Mouse (Mus musculus): ENCODE measurements around the gene Eef1akmt3.
"Not testable (repeated sequence)": the region's sequence is repeated elsewhere in the genome, so short reads cannot be mapped to it uniquely, and the experiment has no call there.

Eef1akmt3 gene

DNA sequence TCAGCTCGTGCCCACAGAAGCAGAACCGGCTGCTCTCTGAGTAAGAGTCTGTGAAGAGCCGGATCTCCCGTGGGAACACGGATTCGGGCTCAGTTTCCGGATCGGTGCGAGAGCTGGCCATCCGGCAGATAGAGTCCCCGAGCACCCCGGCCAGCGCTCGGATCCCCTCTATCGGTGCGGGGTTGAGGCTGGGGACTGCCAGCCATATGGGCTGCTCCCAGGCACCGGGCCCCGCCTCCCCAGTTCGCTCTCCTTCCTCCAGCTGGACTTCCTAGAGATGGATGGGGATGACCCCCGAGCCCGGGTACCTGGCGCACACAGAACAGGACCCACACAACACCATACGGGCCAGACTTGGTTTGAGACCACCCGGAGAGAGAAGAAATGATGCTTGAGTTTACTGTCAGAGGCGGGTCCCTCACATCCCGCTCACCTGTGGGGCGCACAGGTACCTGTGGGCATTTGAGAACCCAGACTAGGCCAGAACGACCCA, at the start of gene Eef1akmt3, which contains the start of gene Mettl1:
TSS of gene Eef1akmt3 (minus strand) at position 240 of the 493 bp plus-strand sequence.
TSS of gene Mettl1 (plus strand) at position 141 of the 493 bp plus-strand sequence.
- DNase-seq: peak; percentile 60

DNA sequence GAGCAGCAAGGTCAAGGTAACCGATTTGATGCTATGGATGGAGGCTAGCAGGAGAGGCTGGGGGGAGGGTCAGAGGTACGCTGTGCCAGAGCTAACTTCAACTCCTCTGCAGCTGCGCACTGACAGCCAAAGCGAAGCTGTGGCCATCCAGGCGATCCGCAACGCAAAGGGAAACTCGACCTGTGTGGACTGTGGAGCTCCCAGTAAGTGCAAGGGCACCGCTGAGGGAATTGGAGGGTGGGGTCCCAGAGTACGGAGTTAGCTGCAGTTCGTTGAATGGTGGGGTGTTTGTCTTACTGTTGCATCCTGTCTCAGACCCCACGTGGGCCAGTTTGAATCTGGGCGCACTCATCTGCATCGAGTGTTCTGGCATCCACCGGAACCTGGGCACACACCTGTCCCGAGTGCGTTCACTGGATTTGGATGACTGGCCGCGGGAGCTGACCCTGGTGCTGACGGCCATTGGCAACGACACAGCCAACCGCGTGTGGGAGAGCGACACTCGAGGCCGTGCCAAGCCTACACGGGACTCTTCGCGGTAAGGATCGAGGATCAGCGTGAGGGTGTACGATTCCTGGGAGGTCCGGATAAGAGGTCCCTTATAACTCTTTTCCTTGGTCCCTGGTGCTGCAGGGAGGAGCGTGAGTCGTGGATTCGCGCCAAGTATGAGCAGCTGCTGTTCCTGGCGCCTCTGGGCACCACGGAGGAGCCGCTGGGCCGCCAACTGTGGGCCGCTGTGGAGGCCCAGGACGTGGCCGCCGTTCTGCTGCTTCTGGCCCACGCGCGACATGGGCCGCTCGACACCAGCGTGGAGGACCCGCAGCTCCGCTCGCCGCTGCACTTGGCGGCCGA, 49.5 kb upstream of the Eef1akmt3 start:
- peak; percentile 55 for DNase-seq

DNA sequence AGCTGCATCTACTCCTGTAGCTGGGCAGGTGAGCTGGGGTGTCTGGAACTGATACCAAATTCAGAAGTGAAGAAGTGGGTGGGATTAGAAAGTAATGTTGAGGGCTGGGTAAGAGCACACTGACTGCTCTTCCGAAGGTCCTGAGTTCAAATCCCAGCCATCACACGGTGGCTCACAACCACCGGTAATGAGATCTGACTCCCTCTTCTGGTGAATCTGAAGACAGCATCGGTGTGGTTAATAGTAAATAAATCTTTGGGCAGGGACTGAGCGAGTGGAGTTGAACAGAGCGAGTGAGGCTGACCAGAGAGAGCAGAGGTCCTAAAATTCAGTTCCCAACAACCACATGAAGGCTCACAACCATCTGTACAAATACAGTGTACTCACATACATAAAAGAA, 44.3 kb upstream of the Eef1akmt3 start:
- DNase-seq: no peak

DNA sequence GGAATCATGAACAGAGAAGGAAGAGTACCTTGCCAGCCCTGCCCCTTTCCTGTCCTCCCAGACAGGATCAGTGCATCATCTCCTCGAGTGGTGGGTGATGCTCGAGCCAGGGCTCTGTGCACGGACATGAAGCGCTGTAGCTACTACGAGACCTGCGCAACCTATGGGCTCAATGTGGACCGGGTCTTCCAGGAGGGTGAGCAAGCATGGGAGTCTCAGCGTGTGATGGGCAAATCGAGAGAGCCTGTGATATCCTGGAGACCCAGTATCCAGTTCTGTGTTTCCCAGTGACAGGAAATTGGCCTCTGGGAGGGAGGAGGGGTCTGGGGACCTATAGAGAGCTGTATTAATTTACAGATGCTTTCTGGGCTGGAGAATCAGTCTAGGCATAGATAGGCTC, 43.7 kb upstream of the Eef1akmt3 start:
- DNase-seq: no peak

DNA sequence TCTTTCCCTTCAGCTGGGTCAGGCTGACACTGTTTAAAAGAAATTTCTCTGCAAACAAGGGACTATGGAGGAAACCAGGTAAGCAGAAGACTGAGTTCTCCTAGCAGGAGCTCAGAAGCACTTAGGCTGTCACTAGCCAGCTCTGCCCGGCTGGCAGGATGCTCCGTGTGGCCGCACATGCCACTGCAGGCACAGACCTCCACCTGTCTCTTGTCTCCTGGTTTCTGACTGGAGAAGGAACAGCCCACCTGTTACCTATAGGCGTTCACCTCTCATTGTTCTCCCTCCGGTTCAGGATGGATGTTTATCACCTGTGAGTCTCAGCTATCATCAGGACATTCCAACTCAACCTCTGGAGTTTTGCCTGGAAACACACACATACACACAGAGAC, 42.6 kb upstream of the Eef1akmt3 start:
- DNase-seq: no peak

DNA sequence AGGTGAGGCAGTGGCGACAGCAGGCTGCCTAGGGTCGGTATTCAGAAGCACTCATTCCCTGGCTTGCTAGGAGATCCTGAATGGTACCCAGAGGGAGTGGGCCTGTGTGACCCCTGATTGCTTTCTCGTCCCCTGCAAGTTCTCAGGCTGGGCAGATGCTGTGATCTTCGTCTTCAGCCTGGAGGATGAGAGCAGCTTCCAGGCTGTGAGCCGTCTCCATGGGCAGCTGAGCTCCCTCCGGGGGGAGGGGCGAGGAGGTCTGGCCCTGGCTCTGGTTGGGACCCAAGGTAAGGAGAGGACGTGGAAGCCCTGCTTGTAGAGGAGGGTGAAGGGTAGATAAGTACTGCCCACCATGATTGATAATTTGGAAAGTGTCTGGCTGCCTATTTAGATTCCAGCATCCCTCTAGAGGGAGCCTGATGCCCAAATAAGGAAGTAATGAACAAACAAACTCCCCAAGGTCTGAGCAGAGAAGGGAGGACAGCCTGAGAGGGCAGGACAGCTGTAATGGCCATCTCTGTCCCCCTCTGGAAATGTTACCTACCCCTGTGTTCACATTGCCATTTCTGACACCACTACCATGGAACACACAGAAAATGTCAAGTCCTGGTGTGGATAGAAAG, 42.1 kb upstream of the Eef1akmt3 start:
- no peak for DNase-seq

DNA sequence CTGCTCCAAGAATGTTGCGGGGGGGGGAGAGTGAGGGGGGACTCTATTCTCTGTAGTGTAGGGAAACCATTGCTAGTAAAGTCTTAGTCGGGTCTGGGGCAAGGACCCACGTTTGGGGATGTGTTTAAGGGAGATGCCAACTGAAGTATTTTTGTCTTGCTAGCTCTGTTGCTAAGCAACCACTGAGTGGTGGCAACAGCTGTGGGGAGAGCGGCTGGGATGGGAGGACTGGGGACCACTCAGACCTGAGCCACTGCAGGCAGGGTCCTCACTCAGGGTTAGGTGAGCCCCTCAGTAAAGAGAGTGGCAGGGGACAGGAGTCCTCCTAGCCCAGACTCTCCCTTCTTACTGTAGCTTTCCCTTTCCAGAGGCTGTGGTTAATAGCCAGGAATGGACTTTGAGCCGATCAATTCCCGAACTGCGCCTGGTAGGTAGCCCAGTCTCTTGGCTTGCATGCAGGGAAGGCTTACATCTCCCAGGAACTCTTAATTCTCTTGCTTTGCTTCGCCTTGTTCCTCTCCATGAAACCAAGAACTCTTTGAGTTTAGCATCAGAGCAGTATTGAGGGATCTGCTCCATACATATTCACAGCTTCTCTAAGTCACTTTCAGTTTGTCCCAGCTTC, 40.8 kb upstream of the Eef1akmt3 start:
- DNase-seq: no peak

DNA sequence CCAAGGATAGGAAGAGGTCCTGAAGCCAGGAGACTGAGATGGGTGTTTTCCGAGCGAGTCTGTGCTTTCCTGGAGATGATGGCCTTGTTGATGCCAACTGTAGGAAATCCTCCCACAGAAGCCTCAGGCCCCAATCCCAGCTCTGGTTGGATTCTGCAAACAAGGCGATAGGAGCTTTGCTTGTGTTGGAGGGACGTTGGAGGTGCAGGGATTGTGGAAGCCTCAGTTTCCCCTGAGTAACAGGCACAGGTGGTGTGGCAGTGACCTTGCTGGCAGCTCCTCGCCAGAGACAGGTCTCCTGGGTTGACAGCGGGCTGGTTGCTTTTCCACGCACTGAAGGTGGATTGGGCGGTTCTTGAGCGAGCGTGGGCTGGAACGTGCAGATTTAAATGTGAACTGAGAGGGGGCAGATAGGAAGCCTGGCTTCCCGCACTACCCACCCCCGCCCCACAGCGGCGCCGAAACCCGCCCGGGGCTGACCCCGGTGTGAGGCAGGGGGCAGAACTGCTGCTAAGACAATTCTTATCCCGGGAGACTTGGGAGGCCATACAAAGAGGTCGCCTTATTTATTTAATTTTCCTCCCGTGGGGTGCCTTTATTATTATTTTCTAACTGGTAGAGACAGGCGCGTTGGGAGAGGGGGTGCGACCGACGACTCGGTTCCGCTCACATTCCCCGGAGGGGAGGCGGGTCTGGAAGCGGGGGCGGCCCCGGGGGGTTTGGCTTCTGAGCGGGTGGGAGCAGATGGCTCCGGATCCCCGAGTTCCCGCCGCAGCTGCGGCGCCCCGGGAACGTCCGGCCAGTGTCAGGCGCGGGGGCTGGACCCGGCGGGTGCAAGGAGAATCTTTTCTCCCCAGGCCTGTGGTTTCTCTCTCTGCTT, 39.8 kb upstream of the Eef1akmt3 start:
- DNase-seq: peak; percentile 70

DNA sequence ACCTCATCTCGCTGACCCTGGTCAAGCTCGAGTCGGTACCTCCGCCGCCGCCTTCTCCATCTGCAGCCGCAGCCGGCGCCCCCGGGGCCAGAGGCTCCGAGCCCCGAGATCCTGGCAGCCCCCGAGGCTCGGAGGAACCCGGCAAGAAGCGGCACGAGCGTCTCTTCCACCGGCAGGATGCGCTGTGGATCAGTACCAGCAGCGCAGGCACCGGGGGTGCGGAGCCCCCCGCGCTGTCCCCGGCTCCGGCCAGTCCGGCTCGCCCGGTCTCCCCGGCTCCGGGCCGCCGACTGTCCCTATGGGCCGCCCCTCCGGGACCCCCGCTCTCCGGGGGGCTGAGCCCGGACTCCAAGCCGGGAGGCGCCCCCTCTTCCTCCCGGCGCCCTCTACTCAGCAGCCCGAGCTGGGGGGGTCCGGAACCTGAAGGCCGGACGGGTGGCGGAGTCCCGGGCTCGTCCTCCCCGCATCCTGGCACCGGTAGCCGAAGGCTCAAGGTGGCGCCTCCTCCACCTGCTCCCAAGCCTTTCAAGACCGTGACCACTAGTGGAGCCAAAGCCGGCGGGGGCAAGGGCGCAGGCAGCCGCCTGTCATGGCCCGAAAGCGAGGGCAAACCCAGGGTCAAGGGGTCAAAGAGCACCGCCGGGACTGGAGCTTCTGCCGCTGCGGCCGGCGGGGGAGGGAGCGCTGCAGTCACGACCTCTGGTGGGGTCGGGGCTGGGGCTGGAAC, 38.5 kb upstream of the Eef1akmt3 start:
- peak; percentile 54 for DNase-seq

DNA sequence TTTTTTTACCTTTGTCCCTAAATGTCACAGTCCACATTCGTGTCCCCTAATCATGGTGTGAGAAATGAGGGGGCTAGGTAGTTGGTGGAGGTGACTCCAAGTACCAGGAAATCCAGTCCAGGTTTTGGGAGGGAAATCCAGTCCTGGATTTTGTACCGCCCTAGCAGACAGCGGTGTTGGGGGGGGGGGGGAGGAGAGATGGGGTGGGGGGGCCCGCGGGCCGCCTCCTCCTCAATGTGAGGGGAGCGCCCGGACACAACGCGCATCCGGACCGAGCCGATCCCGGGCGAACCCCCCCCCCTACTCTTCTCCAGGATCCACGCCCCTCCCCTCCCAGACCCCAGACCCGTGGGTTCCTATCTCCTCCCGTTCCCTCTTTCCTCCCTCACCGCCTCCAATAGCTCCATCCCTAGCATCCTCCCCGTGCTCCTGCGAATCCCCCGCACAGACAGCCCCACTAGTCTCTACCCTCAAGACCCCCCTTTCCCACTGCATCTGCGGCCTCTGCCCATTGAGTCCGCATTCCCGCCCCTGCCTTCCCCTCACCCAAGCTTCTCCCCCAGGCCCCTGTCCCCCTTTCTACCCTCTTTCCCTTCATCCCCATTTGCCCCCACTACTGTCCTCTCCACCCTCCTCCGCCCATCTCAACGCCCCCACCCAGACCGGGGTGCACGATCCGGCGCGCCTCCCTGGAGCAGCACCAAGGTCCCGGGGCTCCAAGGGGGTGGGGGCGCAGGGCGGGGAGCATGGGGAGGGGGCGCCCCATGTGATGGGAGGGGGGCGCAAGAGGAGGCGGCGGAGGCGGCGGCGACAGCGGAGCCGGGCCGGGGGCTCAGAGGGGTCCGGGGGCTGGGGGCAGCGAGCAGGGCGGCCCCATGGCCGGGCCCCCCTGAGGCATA, 37.6 kb upstream of the Eef1akmt3 start:
- DNase-seq: peak; percentile 60

DNA sequence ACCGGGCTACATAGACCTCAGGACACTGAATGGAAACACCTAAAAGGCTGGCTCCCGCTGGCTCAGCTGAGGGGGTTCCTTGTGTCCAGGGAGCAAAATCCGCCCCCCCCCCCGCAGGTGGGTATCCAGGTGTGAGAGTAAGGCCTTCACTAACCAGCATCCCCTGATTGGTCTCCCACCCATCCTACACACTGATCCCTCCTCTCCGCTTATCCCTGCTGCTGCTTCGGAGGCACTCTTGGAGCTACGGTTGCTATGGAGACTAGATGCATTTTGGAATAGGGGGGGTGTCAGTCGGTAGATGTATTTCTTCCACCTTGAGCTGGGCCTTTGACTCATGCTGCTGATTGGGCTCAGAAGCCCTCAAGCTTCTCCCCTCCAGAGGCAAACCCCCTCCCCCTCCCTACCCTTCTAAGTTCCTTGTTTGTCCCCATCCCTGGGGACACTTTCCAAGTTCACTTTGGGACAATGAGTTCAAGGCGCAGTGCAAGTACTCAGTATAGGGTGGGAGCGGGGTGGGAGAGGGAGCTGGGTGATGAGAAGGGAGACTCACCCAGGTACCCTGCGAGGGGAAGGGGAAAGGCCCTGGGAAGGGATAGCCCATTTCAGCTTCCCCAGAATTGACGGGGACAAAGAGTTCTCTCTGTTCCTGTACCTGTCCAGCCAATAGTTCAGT, 36.8 kb upstream of the Eef1akmt3 start:
- DNase-seq: peak; percentile 61

DNA sequence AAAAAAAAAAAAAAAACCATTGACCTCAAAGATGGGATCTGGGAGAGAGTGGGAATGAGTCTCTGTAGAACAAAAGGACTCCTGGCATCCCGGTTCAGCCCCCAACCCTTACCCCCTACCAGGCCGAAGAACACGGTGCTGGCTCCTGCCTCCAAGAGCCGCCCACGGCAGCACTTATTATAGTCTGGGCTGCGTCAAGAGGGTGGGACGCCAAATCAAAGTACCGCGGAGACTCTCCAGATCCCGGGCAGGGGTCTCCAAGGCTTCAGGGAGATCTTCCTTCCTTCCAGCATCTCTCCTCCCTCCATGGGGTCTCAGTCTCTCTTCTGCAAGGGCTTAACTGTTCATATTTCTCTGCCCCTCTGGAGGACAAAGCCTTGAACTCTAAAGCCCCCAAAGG, 36.2 kb upstream of the Eef1akmt3 start:
- peak; percentile 50 for DNase-seq

DNA sequence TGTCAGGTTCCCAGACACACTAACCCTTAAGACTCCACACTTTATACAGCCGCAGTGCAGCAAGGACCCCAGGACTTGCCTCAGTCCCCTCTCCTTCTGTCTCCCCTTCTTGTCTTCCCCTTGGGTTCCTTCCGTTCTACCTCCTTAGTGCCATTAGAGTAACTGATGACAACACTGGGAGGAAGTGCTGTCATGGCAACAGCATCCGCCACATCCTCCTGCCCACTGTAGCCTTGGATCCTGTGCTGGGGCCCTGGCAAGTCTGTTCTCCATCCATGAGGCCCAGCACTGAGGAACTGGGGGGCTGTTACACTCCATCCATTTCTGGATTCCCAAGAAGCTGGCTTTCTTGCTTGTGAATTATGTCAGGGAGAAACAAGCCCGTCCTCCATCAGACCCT, 34.8 kb upstream of the Eef1akmt3 start:
- DNase-seq: no peak

DNA sequence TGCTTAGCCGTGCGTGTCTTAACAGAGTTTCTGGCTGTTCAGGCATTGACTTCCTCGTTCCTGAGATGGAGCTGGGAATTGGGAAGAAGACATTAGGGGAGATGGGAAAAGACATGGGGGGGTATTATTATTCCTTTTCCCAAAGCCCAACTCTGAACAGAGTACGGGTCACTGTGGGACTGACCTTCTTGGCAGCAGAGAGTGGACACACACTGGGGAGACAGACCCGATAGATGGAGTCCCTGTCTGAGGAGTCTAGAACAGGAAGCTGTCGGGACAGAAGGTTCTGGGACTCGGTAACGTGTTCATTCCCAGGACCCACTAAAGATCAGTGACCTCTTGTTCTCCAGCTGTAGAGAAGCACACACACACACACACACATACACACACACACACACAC, 34.3 kb upstream of the Eef1akmt3 start:
- DNase-seq: no peak

DNA sequence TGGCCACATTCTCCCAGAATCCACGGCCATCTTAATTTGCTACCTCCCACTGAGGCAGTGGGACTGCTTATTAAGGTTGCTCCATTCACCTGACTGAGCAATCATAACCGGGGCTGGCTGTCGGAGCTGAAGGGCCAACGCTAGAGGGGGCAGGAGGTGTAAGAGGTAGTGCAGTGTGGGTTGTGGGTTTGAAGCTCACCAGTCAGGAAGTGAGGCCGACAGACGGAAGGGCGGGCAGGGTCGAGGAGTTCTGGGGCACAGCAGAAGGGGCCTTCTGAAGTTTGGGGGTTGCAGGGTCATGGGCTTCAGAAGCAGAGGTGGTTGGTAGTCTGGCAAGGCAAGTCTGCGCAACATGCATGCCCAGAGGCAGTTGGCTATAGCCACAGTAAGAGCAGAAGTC, 33.8 kb upstream of the Eef1akmt3 start, which contains the start of gene Agap2:
TSS of gene Agap2 (plus strand) at position 205 of the 400 bp plus-strand sequence.
- no peak for DNase-seq

DNA sequence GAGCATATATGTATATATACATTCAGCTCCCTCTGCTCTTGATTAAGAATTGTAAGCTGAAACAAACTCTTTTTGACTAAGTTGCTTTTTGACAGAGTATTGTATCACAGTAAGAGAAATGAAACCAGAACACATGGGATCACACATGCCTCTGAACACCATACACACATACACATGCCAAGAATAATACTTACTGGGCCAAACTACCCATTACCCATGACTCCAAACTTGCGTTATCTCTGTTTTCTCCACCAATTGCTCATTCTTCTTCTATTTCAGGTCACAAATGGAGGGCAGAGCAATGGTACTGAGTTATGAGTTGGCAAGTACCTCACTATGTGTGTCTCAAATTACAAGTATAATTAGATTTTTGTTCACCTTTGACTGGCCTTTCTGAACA, 32.7 kb upstream of the Eef1akmt3 start:
- DNase-seq: no peak

DNA sequence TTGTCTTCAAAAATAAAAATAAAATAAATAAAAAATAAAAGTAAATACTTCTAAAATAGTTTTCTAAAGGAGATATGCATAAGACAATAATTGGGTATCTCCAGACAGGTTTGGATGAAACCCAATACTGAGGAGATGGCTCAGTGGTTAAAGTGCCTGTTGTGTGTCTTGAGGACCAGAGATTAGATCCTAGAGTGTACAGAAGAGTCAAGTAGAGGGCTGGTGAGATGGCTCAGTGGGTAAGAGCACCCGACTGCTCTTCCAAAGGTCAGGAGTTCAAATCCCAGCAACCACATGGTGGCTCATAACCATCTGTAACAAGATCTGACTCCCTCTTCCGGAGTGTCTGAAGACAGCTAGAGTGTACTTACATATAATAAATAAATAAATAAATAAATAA, 31.7 kb upstream of the Eef1akmt3 start:
- DNase-seq: not testable (repeated sequence)

DNA sequence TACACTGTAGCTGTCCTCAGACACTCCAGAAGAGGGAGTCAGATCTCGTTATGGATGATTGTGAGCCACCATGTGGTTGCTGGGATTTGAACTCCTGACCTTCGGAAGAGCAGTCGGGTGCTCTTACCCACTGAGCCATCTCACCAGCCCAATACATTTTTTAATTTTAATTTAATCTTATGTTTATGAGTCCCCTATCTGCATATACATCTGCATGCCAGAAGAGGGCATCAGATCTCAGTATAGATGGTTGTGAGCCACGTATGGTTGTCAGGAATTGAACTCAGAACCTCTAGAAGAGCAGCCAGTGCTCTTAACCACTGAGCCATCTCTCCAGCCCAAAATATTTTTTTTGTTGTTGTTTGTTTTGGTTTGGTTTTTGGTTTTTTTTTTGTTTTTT, 31.0 kb upstream of the Eef1akmt3 start:
- DNase-seq: not testable (repeated sequence)

DNA sequence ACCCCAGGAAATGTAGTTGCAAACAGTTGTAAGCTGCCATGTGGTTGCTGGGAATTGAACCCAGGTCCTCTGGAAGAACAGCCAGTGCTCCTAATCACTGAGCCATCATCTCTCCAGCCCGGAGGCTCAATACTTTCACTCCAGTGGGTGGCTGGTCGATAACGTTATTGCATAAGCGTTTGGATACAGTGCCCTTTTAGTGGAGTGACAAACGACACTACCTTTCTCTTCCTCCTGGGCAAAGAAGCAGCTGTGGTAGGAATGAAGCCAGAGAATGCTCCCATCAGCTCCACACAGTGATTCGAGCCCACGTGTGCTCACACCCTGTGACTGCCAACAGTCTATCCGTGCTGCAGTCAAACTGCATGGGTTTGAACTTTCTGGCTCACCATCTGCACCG, 29.9 kb upstream of the Eef1akmt3 start:
- DNase-seq: no peak

Data from right cerebral cortex, postnatal 25 days (tissue).